Mouse (Mus musculus) layer of hippocampus, postnatal 14 days (tissue): ENCODE data around the gene P2ry2. TPM values are rescaled to one million over a fixed set of nuclear protein-coding genes. Genes with fewer than 3 reads are reported as not detected.
A peak's percentile ranks its signal among the peaks of the same experiment; 100 is the strongest.

Experiments used
- DNase-seq, 2 experiments: peaks; one replicate each; pipeline ENCODE4 v3.0.0; 2021 to 2022; ENCODE audit warnings: low spot score in 2 of 2, mixed read lengths in 1 of 2
- long read RNA-seq, 2 experiments: library from polyadenylated mRNA; stranded (forward); transcript quantifications; one replicate each; pipeline ENCODE4 v2.0.0; 2021
- total RNA-seq, 2 experiments: library from RNA; stranded (reverse); gene quantifications; 2 replicates each; pipeline ENCODE4 v1.2.3; 2021

Gene P2ry2
- total RNA-seq: 1 to 10 TPM; 1.4 to 2.2 TPM
- long read RNA-seq, experiment 1, partial matches to known transcripts: 0 of 1 reads
- long read RNA-seq, experiment 1, other reads (novel, unspliced or antisense): 0 of 1 reads
- long read RNA-seq, experiment 2: 0 reads

DNA sequence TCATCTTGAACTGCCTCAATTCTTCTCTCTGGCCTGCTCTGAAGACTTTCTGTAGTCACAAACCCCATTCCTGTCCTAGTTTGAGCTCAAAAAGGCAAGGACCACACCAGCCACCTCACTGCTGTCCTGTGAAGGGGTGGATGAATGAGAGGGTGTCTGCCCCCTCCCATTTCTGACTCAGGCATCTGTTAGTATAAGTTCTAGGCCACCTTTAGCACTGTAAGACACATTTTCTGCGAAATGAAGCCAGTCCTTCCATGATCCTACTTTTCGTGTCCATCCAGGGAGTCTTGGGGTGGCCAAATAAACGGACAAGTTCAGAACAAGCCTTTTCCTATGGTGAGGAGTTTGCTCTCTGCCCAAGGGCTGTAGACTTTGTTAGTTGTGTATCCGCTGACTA lies at the start of gene P2ry2:
Gene P2ry2, minus strand, starts transcription at position 326 of the 400 bp plus-strand sequence.
- DNase-seq: no peak

- DNase-seq: peak; percentile 55 to 80
These were observed 49.6 kb upstream of the P2ry2 start for GRCm38 (mm10) chr7:101062246-101062645.

DNA sequence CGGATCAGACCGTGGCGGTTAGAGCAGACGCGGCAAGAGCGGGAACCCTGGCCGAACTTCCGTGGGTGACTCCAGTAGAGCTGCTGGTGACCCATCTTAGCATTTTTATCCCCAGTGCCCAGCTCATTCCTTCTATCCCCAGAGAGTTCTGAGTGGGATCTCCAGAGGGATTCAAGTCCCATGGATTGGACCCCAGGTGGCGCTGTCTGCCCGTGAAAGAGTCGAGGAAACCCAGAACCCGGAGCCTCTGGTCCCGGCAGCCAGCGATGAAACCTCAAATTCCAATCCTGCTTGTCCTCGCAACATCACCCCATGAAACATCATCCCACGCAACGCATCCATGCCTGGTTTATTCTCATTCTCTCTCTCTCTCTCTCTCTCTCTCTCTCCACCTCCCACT lies 48.7 kb upstream of the P2ry2 start:
- peak; percentile 90 to 94 for DNase-seq

GRCm38 (mm10) chr7:101060476-101060875 lies 47.8 kb upstream of the P2ry2 start:
- DNase-seq: no peak

GRCm38 (mm10) chr7:101059188-101059587 lies 46.5 kb upstream of the P2ry2 start:
- DNase-seq: no peak

DNA sequence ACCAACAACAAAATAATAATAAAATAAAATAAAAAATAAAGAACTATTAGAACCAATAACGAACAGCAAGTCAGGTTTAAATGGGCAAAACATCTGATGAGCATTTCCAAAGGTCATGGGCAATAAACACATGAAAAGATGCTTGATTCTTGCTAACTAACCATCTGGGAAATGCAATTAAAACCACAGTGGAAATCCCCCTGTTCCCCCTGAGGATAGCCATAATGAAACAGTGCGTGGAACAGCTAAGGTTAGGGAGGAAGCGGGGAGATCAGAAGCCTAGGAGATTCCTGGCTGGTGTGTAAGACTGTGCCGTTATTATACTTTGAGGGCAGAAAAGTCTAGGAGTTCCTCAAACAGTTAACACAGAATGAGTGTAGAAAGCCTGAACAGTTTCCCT lies 44.6 kb upstream of the P2ry2 start:
- DNase-seq: no peak

DNA sequence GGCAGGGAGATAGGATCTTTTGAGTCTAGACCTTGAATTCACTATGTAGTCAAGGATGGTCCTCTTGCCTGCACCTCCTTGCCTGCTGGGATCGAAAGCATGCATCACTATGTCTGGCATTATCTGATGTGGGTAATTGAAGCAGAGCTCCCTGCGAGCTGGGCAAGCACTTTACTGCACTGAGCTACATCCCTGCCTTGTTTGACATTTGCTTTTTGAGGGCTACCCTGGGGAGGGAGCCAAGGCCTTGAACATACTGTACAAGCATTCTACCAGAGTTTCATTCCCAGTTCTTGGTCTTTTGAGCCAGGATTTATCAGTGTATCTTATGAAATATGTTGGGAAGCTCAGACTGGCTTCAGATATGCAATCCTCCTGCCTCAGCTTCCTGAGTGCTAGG lies 40.5 kb upstream of the P2ry2 start:
- no peak for DNase-seq

- peak; percentile 75 to 77 for DNase-seq
These were observed 39.0 kb upstream of the P2ry2 start for GRCm38 (mm10) chr7:101051551-101052221.

DNA sequence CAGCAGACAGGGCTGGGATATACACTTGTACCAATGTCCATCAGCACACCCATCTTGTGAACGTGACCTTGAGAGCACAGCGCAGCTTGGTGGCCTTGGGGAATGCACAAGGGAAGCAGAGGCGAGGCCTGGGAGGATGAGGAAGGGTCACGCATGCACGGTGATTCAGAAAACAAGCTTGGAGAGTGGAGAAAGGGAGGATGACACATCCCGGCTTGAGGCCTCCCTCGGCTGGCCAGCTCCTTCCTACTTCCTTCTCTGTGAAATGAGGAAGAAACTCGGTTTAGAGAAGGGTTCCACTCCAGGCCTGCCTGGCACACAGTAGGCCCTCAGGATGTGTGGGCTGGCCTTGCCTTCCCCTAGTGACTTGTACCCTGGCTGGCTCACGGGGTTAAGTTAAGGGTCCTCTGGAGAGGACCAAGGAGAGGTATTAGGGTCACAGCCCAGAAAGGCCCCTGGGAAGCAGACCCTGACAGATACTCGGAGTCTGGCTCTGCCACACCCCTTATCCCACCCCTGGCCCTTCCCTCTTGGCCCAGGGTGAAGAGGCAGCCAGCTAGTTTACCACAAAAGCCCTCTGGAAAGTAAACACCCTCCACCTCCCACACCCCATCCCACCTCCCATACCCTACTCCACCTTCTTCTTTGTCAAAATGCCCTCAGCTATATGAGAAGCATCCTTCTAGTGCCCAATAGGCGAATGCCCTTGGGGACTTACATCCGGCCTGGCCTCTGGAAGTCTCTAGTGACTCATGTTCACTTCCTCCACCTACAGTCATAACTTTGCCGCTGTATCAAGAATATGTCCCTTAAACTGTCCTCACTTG lies 38.3 kb upstream of the P2ry2 start:
- no peak for DNase-seq

- DNase-seq: no peak
These were observed 36.8 kb upstream of the P2ry2 start for GRCm38 (mm10) chr7:101049326-101050087.

- no peak for DNase-seq
These were observed 35.6 kb upstream of the P2ry2 start for GRCm38 (mm10) chr7:101048247-101048646.

GRCm38 (mm10) chr7:101043846-101044541 lies 31.3 kb upstream of the P2ry2 start:
- DNase-seq: no peak

- no peak for DNase-seq
These were observed 29.5 kb upstream of the P2ry2 start for GRCm38 (mm10) chr7:101041977-101042749.

GRCm38 (mm10) chr7:101041544-101041943 lies 28.9 kb upstream of the P2ry2 start:
- DNase-seq: no peak

DNA sequence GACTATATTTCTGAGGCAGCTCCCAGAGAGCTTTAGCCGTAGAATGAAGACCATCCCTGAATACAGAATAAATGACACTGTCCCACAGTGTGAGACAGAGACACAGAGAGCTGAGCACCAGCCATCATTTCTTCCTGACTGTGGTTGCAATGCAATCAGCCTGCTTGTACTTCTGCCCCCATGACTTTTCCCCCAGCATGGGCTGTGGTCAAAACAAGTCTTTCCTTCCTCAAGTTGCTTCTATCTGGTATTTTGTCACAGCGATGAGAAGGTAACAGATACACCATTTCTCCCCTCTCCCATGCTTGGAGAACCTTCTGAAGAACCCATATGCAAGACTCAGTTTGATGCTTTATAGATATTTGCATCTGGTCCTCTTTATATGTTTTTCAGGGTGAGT lies 20.7 kb upstream of the P2ry2 start:
- DNase-seq: no peak

- no peak for DNase-seq
These were observed 18.6 kb upstream of the P2ry2 start for GRCm38 (mm10) chr7:101031234-101031633.

DNA sequence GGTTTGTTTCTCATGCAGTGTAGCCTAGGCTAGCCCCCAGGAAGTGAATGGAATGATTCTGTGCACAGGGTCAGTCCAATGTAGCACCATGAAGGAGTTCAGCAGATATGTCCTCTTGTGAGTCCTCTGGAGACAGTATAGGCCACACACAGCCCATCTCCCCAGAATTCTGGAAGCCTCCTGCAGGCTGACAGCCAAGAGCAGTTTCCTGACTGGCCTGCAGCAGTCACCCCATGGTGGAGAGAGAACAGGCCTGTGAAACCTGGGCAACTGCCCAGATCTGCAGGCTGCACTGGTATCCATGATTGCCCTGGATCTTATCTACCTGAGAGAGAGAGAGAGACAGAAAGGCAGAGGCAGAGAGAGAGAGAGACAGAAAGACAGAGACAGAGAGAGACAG lies 18.1 kb upstream of the P2ry2 start:
- no peak for DNase-seq

- no peak for DNase-seq
These were observed 16.8 kb upstream of the P2ry2 start for GRCm38 (mm10) chr7:101029446-101029845.

GRCm38 (mm10) chr7:101028991-101029390 lies 16.3 kb upstream of the P2ry2 start:
- DNase-seq: no peak

DNA sequence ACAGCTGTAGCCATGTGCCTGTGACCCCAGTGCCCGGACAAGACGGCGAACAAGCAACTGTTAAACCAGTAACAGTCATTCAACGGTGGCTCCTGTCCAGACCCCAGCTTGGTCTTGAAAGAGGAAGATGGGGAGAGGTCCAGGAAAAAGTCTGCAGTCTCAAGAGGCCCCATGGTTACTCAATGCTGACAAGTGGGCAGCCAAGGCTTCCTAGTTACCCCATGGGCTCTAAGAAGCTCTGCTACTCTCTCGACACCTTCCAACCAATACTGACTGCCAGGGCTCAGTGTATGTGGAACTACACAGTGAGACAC lies 15.7 kb upstream of the P2ry2 start:
- no peak for DNase-seq
